Mouse (Mus musculus) MEL (cell line): ENCODE measurements around the gene Klf12.

Source experiments
- CHD2 ChIP-seq: IDR thresholded peaks from 2 replicates; pipeline ENCODE4 v1.6.1; 2011; ENCODE audit warnings: low read length, improper control_type of control experiment
- CTCF ChIP-seq, 3 experiments: IDR thresholded peaks in 2 of 3; conservative IDR thresholded peaks in 1 of 3; 2 replicates each; pipeline ENCODE4 v1.5.1; 2011 to 2012; ENCODE audit warnings: low read length in 3 of 3, low read depth in 2 of 3, mild to moderate bottlenecking in 2 of 3, improper control_type of control experiment in 1 of 3, inconsistent platforms in 1 of 3, mixed read lengths in 1 of 3, moderate library complexity in 1 of 3; ENCODE audit not compliant: control insufficient read depth in 1 of 3, insufficient read depth in 1 of 3, poor library complexity in 1 of 3, severe bottlenecking in 1 of 3
- EP300 ChIP-seq, 2 experiments: IDR thresholded peaks; 2 replicates each; pipeline ENCODE4 v1.6.1; 2011; ENCODE audit warnings: improper control_type of control experiment in 2 of 2, low read length in 2 of 2, low read depth in 1 of 2, mild to moderate bottlenecking in 1 of 2
- GABPA ChIP-seq: IDR thresholded peaks from 2 replicates; pipeline ENCODE4 v1.6.1; 2012; ENCODE audit warnings: low read depth, mild to moderate bottlenecking, inconsistent platforms, low read length, improper control_type of control experiment, moderate library complexity
- JUND ChIP-seq: IDR thresholded peaks from 2 replicates; pipeline ENCODE4 v1.6.1; 2011; ENCODE audit warnings: low read depth, mild to moderate bottlenecking, improper control_type of control experiment, low read length
- KAT2A ChIP-seq: conservative IDR thresholded peaks from 2 replicates; pipeline ENCODE4 v1.6.1; 2012; ENCODE audit warnings: low read depth, low read length, improper control_type of control experiment, inconsistent platforms
- MYB ChIP-seq: IDR thresholded peaks from 2 replicates; pipeline ENCODE4 v1.6.1; 2011; ENCODE audit warnings: mild to moderate bottlenecking, low read depth, low read length, improper control_type of control experiment
- MYC ChIP-seq: IDR thresholded peaks from 2 replicates; pipeline ENCODE4 v1.6.1; 2011; ENCODE audit warnings: low read depth, mild to moderate bottlenecking, low read length, improper control_type of control experiment, moderate library complexity
- NELFE ChIP-seq: IDR thresholded peaks from 2 replicates; pipeline ENCODE4 v1.6.1; 2011; ENCODE audit warnings: low read depth, low read length, improper control_type of control experiment
- POLR2A ChIP-seq, 2 experiments: IDR thresholded peaks; 2 replicates each; pipeline ENCODE4 v1.6.1; 2011 to 2012; ENCODE audit warnings: low read length in 2 of 2, mild to moderate bottlenecking in 2 of 2, control low read depth in 1 of 2, improper control_type of control experiment in 1 of 2, low read depth in 1 of 2, moderate library complexity in 1 of 2; ENCODE audit not compliant: control insufficient read depth in 1 of 2, insufficient read depth in 1 of 2, poor library complexity in 1 of 2
- POLR2AphosphoS5 ChIP-seq: IDR thresholded peaks from 2 replicates; pipeline ENCODE4 v1.6.1; 2012; ENCODE audit warnings: low read depth, borderline replicate concordance, mild to moderate bottlenecking, inconsistent platforms, low read length, moderate library complexity, mixed read lengths
- TCF12 ChIP-seq: IDR thresholded peaks from 2 replicates; pipeline ENCODE4 v1.6.1; 2014; ENCODE audit warnings: low read depth, mild to moderate bottlenecking, inconsistent platforms, low read length, improper control_type of control experiment, moderate library complexity
- ZMIZ1 ChIP-seq: IDR thresholded peaks from 2 replicates; pipeline ENCODE4 v1.6.1; 2012; ENCODE audit warnings: low read depth, mild to moderate bottlenecking, inconsistent platforms, low read length, improper control_type of control experiment, moderate library complexity
- ZNF384 ChIP-seq: IDR thresholded peaks from 2 replicates; pipeline ENCODE4 v1.6.1; 2012; ENCODE audit warnings: low read depth, mild to moderate bottlenecking, inconsistent platforms, low read length, improper control_type of control experiment

DNA sequence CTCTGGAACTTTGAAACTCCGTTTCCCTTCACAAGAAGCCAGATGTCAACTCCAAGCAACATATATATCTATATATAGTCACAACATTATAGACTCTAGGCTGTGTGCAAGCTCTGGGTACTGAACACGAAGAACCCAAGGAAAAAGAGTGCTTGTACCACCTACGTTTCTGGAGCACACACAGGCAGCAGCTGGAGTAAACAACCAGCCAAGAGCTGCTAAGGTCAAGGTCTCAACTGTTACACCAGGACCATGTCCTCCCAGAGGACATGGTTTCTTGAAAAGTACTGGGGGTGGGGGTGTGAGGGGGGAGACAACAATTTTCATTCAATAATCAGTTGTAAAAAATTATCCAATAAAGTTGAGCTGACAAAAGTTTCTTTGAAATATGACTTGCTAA, 2.7 kb downstream of the Klf12 start:
- TF ChIP-seq POLR2A (IDR thresholded peaks at IDR 0.05; ENCODE audit: control insufficient read depth in 1 of 2, insufficient read depth in 1 of 2, low read depth in 1 of 2, low read length in 2 of 2, poor library complexity in 1 of 2) (no peak), CTCF (IDR thresholded peaks at IDR 0.05 in 2 of 3, conservative IDR thresholded peaks at IDR 0.05 in 1 of 3; ENCODE audit: control insufficient read depth in 1 of 3, insufficient read depth in 1 of 3, low read depth in 2 of 3, low read length in 3 of 3, poor library complexity in 1 of 3, severe bottlenecking in 1 of 3) (no peak), GABPA (no peak), ZMIZ1 (no peak), TCF12 (no peak), POLR2AphosphoS5 (no peak), MYC (no peak), NELFE (no peak), EP300 (IDR thresholded peaks at IDR 0.05; ENCODE audit: low read depth in 1 of 2, low read length in 2 of 2) (no peak), ZNF384 (no peak), MYB (no peak), JUND (no peak), CHD2 (no peak), KAT2A (no peak)
